Mouse (Mus musculus): ENCODE measurements around the gene Camta1.

GRCm38 (mm10) chr4:151568887-151569286 is 292.8 kb downstream of the Camta1 start:
- no peak for TF ChIP-seq CTCF (conservative IDR thresholded peaks at IDR 0.05; ENCODE audit: low read length)
- TF ChIP-seq NANOG (IDR thresholded peaks at IDR 0.05; ENCODE audit: borderline replicate concordance, low read length): no peak
